Mouse (Mus musculus) embryonic facial prominence, embryonic 11.5 days (tissue): ENCODE measurements around the gene Ltf. TPM values are rescaled to one million over a fixed set of nuclear protein-coding genes. Genes with fewer than 3 reads are reported as not detected.

ENCODE experiments used
- ATAC-seq: fragments of 200-750 bp; cut with Nextera tagmentation; replicated peaks from 2 replicates; pipeline ENCODE4 v1.8.0; 2017; ENCODE audit warnings: low read depth; ENCODE audit not compliant: insufficient number of reproducible peaks, low FRiP score, low TSS enrichment
- DNase-seq: peaks from one replicate; pipeline ENCODE4 v3.0.0-alpha.2; 2015; ENCODE audit warnings: low spot score
- H3K27ac ChIP-seq: fragments of 300-500 bp; sonication (generic); replicated peaks from 2 replicates; pipeline ENCODE4 v1.5.1; 2014; ENCODE audit warnings: mild to moderate bottlenecking, low read depth, low read length, control low read depth
- H3K27me3 ChIP-seq: fragments of 300-500 bp; sonication (generic); 2 replicates; pipeline ENCODE4 v1.6.1; 2014; ENCODE audit warnings: mild to moderate bottlenecking, low read length, moderate library complexity, mixed read lengths; ENCODE audit not compliant: control insufficient read depth, insufficient read depth
- H3K36me3 ChIP-seq: fragments of 300-500 bp; sonication (generic); replicated peaks from 2 replicates; pipeline ENCODE4 v1.6.1; 2014; ENCODE audit warnings: low read depth, mild to moderate bottlenecking, low read length, moderate library complexity, mixed read lengths; ENCODE audit not compliant: control insufficient read depth, insufficient read depth
- H3K4me1 ChIP-seq: fragments of 300-500 bp; sonication (generic); 2 replicates; pipeline ENCODE4 v1.6.1; 2014; ENCODE audit warnings: low read length, mixed read lengths; ENCODE audit not compliant: control insufficient read depth, insufficient read depth
- H3K4me2 ChIP-seq: fragments of 300-500 bp; sonication (generic); 2 replicates; pipeline ENCODE4 v1.6.1; 2014; ENCODE audit warnings: low read depth, mild to moderate bottlenecking, control low read depth, low read length, moderate library complexity
- H3K4me3 ChIP-seq: fragments of 300-500 bp; sonication (generic); 2 replicates; pipeline ENCODE4 v1.5.1; 2014; ENCODE audit warnings: low read depth, low read length, control low read depth
- H3K9ac ChIP-seq: fragments of 300-500 bp; sonication (generic); replicated peaks from 2 replicates; pipeline ENCODE4 v1.6.1; 2014; ENCODE audit warnings: mild to moderate bottlenecking, control low read depth, low read length
- H3K9me3 ChIP-seq: fragments of 300-500 bp; sonication (generic); replicated peaks from 2 replicates; pipeline ENCODE4 v1.6.1; 2016; ENCODE audit warnings: mild to moderate bottlenecking, low read length, inconsistent platforms, mixed read lengths; ENCODE audit not compliant: control insufficient read depth
- WGBS: fragments of 180-500 bp; shearing (Covaris S2); extraction: QIAGEN DNeasy Blood & Tissue Kit; methylation state at CpG from one replicate; pipeline ENCODE4 v1.1.7; 2014; 5-methylcytosine and 5-hydroxymethylcytosine counted together
- polyA plus RNA-seq: library from polyadenylated mRNA; unstranded; fragments of >200 nt; fragmentation: Nextera tagmentation; extraction: Ambion mirVana; gene quantifications from 2 replicates; pipeline ENCODE4 v1.2.1, GENCODE M21; 2014

Gene Ltf
- polyA plus RNA-seq, result 0.66 and 1.1 TPM in 2 replicates

GRCm38 (mm10) chr9:111019022-111019421 is at the start of gene Ltf:
Ltf (plus strand) TSS chr9:111019271.
- Histone ChIP-seq H3K27me3 (no peaks in the 10 kb centered on the region), H3K4me3 (no peak within 1 kb of the TSS), H3K27ac (no peak within 1 kb of the TSS), H3K4me2 (no peak within 1 kb of the TSS), H3K4me1 (no peaks in the 10 kb centered on the region), H3K9ac (no peak within 1 kb of the TSS), H3K36me3 (no peaks in the 10 kb centered on the region), H3K9me3 (no peaks in the 10 kb centered on the region)
- ATAC-seq, result no peak
- no peak for DNase-seq
- WGBS, result 77% methylated on average over 5 of the region's 5 CpGs

GRCm38 (mm10) chr9:110979411-110979810 is 39.7 kb upstream of the Ltf start:
- ATAC-seq (no peak), DNase-seq (no peak)
- Histone ChIP-seq H3K9me3 (no peaks in the 10 kb centered on the region), H3K36me3 (no peaks in the 10 kb centered on the region), H3K27ac (no peak overlapping the region), H3K4me2 (no peak overlapping the region), H3K4me3 (no peak overlapping the region), H3K4me1 (no peaks in the 10 kb centered on the region), H3K9ac (no peak overlapping the region), H3K27me3 (no peaks in the 10 kb centered on the region)
- WGBS, result 96% methylated on average over 10 of the region's 11 CpGs

GRCm38 (mm10) chr9:110982351-110982750 is 36.7 kb upstream of the Ltf start:
- Histone ChIP-seq H3K9me3 (no peaks in the 10 kb centered on the region), H3K27ac (no peak overlapping the region), H3K4me3 (no peak overlapping the region), H3K36me3 (no peaks in the 10 kb centered on the region), H3K4me1 (no peaks in the 10 kb centered on the region), H3K4me2 (no peak overlapping the region), H3K9ac (no peak overlapping the region), H3K27me3 (no peaks in the 10 kb centered on the region)
- DNase-seq, result no peak
- ATAC-seq, result no peak
- WGBS, result 56% methylated on average over 4 of the region's 4 CpGs

- Histone ChIP-seq H3K27me3 (no peaks in the 10 kb centered on the region), H3K27ac (no peak overlapping the region), H3K4me2 (no peak overlapping the region), H3K36me3 (no peaks in the 10 kb centered on the region), H3K9me3 (no peaks in the 10 kb centered on the region), H3K4me1 (no peaks in the 10 kb centered on the region), H3K9ac (no peak overlapping the region), H3K4me3 (no peak overlapping the region)
- WGBS, result 90% methylated on average over 9 of the region's 9 CpGs
- DNase-seq (no peak), ATAC-seq (no peak)
Measured at GRCm38 (mm10) chr9:110984096-110984495, 35.0 kb upstream of the Ltf start.

- H3K27ac ChIP-seq, result no peak overlapping the region
- whole genome bisulfite sequencing, result 94% methylated on average over 5 of the region's 5 CpGs
- no peaks in the 10 kb centered on the region for H3K9me3 ChIP-seq
- ATAC-seq, result no peak
- H3K9ac ChIP-seq, result no peak overlapping the region
- no peak overlapping the region for H3K4me3 ChIP-seq
- no peak overlapping the region for H3K4me2 ChIP-seq
- no peaks in the 10 kb centered on the region for H3K36me3 ChIP-seq
- H3K4me1 ChIP-seq, result no peaks in the 10 kb centered on the region
- DNase-seq, result no peak
- H3K27me3 ChIP-seq, result no peaks in the 10 kb centered on the region
Measured at GRCm38 (mm10) chr9:110985541-110985940, 33.5 kb upstream of the Ltf start.

GRCm38 (mm10) chr9:110985951-110986350 is 33.1 kb upstream of the Ltf start:
- no peak for DNase-seq

GRCm38 (mm10) chr9:110987331-110987730 is 31.7 kb upstream of the Ltf start:
- H3K36me3 ChIP-seq, result no peaks in the 10 kb centered on the region
- WGBS, result 82% methylated on average over 4 of the region's 4 CpGs
- no peaks in the 10 kb centered on the region for H3K9me3 ChIP-seq
- no peaks in the 10 kb centered on the region for H3K4me1 ChIP-seq
- H3K4me3 ChIP-seq, result no peak overlapping the region
- H3K4me2 ChIP-seq, result no peak overlapping the region
- H3K9ac ChIP-seq, result no peak overlapping the region
- H3K27me3 ChIP-seq, result no peaks in the 10 kb centered on the region
- ATAC-seq (no peak), DNase-seq (no peak)
- no peak overlapping the region for H3K27ac ChIP-seq

More at GRCm38 (mm10) chr9:110985951-110986350, 33.1 kb upstream of the Ltf start:
- no peak overlapping the region for H3K4me3 ChIP-seq
- no peak overlapping the region for H3K4me2 ChIP-seq
- no peaks in the 10 kb centered on the region for H3K27me3 ChIP-seq
- H3K27ac ChIP-seq, result no peak overlapping the region
- no peaks in the 10 kb centered on the region for H3K36me3 ChIP-seq
- no peaks in the 10 kb centered on the region for H3K4me1 ChIP-seq
- H3K9ac ChIP-seq, result no peak overlapping the region
- WGBS, result 89% methylated on average over 8 of the region's 8 CpGs
- no peaks in the 10 kb centered on the region for H3K9me3 ChIP-seq
- no peak for ATAC-seq

- Histone ChIP-seq H3K27me3 (no peaks in the 10 kb centered on the region), H3K36me3 (no peaks in the 10 kb centered on the region), H3K9ac (no peak overlapping the region), H3K4me1 (no peaks in the 10 kb centered on the region), H3K27ac (no peak overlapping the region), H3K9me3 (no peaks in the 10 kb centered on the region), H3K4me2 (no peak overlapping the region), H3K4me3 (no peak overlapping the region)
- DNase-seq (no peak), ATAC-seq (no peak)
- WGBS, result 80% methylated on average over 3 of the region's 3 CpGs
Measured at GRCm38 (mm10) chr9:110988078-110988477, 31.0 kb upstream of the Ltf start.
